Mouse (Mus musculus) embryo, embryonic 11.5 days (tissue): ENCODE results near the gene Efcab5.
"Not testable (repeated sequence)": the region's sequence is repeated elsewhere in the genome, so short reads cannot be mapped to it uniquely, and the experiment has no call there.

ENCODE experiments used
- DNase-seq: peaks from one replicate; pipeline ENCODE4 v3.0.0-alpha.2; 2012; ENCODE audit warnings: low read depth, low spot score

The Efcab5 gene

GRCm38 (mm10) chr11:77179771-77180170, 9.0 kb downstream of the Efcab5 start:
- DNase-seq = no peak

GRCm38 (mm10) chr11:77174531-77174930, 14.2 kb downstream of the Efcab5 start:
- no peak for DNase-seq

GRCm38 (mm10) chr11:77173731-77174130, 15.0 kb downstream of the Efcab5 start:
- no peak for DNase-seq

GRCm38 (mm10) chr11:77160744-77161143, 28.0 kb downstream of the Efcab5 start:
- no peak for DNase-seq

GRCm38 (mm10) chr11:77160341-77160740, 28.4 kb downstream of the Efcab5 start:
- no peak for DNase-seq

- DNase-seq = no peak
Measured at GRCm38 (mm10) chr11:77154214-77154613, 34.6 kb downstream of the Efcab5 start.

- no peak for DNase-seq
Measured at GRCm38 (mm10) chr11:77150806-77151205, 38.0 kb downstream of the Efcab5 start.

- DNase-seq = not testable (repeated sequence)
Measured at GRCm38 (mm10) chr11:77149783-77150630, 38.8 kb downstream of the Efcab5 start.

- no peak for DNase-seq
Measured at GRCm38 (mm10) chr11:77148774-77149173, 40.0 kb downstream of the Efcab5 start.

GRCm38 (mm10) chr11:77147753-77148152, 41.0 kb downstream of the Efcab5 start:
- no peak for DNase-seq

- DNase-seq = no peak
Measured at GRCm38 (mm10) chr11:77145423-77145822, 43.3 kb downstream of the Efcab5 start.

- no peak for DNase-seq
Measured at GRCm38 (mm10) chr11:77141938-77142337, 46.8 kb downstream of the Efcab5 start.

- DNase-seq = no peak
Measured at GRCm38 (mm10) chr11:77139976-77140375, 48.8 kb downstream of the Efcab5 start.

- no peak for DNase-seq
Measured at GRCm38 (mm10) chr11:77133450-77133849, 55.3 kb downstream of the Efcab5 start.

GRCm38 (mm10) chr11:77132580-77132979, 56.2 kb downstream of the Efcab5 start:
- no peak for DNase-seq

GRCm38 (mm10) chr11:77128562-77128961, 60.2 kb downstream of the Efcab5 start:
- DNase-seq = no peak

- no peak for DNase-seq
Measured at GRCm38 (mm10) chr11:77111141-77111540, 77.6 kb downstream of the Efcab5 start.

GRCm38 (mm10) chr11:77108442-77108841, 80.3 kb downstream of the Efcab5 start:
- DNase-seq = no peak

GRCm38 (mm10) chr11:77107872-77108271, 80.9 kb downstream of the Efcab5 start:
- not testable (repeated sequence) for DNase-seq

- DNase-seq = no peak
Measured at GRCm38 (mm10) chr11:77106961-77107360, 81.8 kb downstream of the Efcab5 start.

GRCm38 (mm10) chr11:77100137-77100937, 88.4 kb downstream of the Efcab5 start:
- DNase-seq = peak; percentile 56

GRCm38 (mm10) chr11:77098332-77098972, 90.3 kb downstream of the Efcab5 start:
- DNase-seq = no peak
